Mouse (Mus musculus) cerebellum, adult 2 months (tissue): ENCODE data around the gene Gpd2. TPM values are rescaled to one million over a fixed set of nuclear protein-coding genes. Genes with fewer than 3 reads are reported as not detected.

Source experiments
- DNase-seq, 2 experiments: peaks; one replicate each; pipeline ENCODE4 v3.0.0; 2021
- H3K27ac ChIP-seq: fragments of 200-500 bp; 2 replicates; pipeline ENCODE4 v1.5.1; 2012; ENCODE audit warnings: low read length, control low read depth, inconsistent platforms; ENCODE audit not compliant: insufficient read depth
- H3K27me3 ChIP-seq: fragments of 200-500 bp; 2 replicates; pipeline ENCODE4 v1.6.1; 2012; ENCODE audit warnings: inconsistent platforms, mild to moderate bottlenecking, low read length, moderate library complexity; ENCODE audit not compliant: control insufficient read depth, insufficient read depth
- H3K4me1 ChIP-seq: fragments of 200-500 bp; 2 replicates; pipeline ENCODE4 v1.6.1; 2011; ENCODE audit warnings: low read length; ENCODE audit not compliant: control insufficient read depth, insufficient read depth
- H3K4me3 ChIP-seq: fragments of 200-500 bp; replicated peaks from 2 replicates; pipeline ENCODE3; 2011; ENCODE audit warnings: mild to moderate bottlenecking, low read depth, low read length, control low read depth; ENCODE audit not compliant: insufficient read depth
- CTCF ChIP-seq: fragments of 200-500 bp; IDR thresholded peaks from 2 replicates; pipeline ENCODE4 v1.5.1; 2011; ENCODE audit warnings: low read depth, mild to moderate bottlenecking, control low read depth, low read length, moderate library complexity, borderline replicate concordance; ENCODE audit not compliant: insufficient read depth
- POLR2A ChIP-seq: fragments of 200-500 bp; IDR thresholded peaks from 2 replicates; pipeline ENCODE4 v1.6.1; 2011; ENCODE audit warnings: low read length, control low read depth, borderline replicate concordance; ENCODE audit not compliant: insufficient read depth
- WGBS: fragments of 180-500 bp; shearing (Covaris S2); methylation state at CpG from one replicate; pipeline ENCODE4 v1.1.7; 2018; 5-methylcytosine and 5-hydroxymethylcytosine counted together
- polyA plus RNA-seq: library from polyadenylated mRNA; depleted of rRNA; stranded (reverse); fragments of >200 nt; gene quantifications from 2 replicates; pipeline ENCODE4 v1.2.3, GENCODE M21; 2012; rRNA removed

The Gpd2 gene
- 38.1 and 38.5 TPM in 2 replicates for polyA plus RNA-seq

DNA sequence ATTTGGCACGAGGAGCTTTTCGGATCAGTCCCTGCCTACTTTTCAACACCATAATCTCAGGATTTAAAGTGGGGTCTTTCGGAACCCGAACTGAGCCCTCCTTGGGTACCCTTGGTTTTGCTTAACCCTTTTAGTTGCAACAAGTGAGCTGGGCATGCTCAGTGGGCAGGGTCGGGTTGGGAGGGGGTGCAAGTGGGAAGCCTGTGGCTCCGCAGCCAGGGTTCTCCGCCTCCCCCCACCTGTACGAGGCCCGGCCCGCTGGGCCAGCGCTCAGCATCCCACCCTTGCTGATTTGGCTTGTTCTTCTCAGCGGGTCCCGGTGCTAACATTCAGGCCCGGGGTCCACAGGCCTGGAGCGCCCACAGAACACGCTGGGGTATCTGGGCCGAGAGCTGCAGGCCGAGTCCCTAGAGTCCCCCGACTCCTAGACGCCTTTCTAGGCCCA, at the start of gene Gpd2:
Gene Gpd2 (plus strand): TSS at position 161 of the 445 bp plus-strand sequence.
- H3K4me3 ChIP-seq = peak within 1 kb of the TSS; percentile 96
- H3K4me1 ChIP-seq = 0 out of 2 replicates have a peak, but pooled peaks cover 3% of the 10 kb centered on the region
- DNase-seq = no peak
- H3K27ac ChIP-seq = peak within 1 kb of the TSS; percentile 88
- WGBS = 5% methylated on average over 20 of the region's 20 CpGs
- H3K27me3 ChIP-seq = no peaks in the 10 kb centered on the region
- TF ChIP-seq POLR2A (no peak), CTCF (no peak)

DNA sequence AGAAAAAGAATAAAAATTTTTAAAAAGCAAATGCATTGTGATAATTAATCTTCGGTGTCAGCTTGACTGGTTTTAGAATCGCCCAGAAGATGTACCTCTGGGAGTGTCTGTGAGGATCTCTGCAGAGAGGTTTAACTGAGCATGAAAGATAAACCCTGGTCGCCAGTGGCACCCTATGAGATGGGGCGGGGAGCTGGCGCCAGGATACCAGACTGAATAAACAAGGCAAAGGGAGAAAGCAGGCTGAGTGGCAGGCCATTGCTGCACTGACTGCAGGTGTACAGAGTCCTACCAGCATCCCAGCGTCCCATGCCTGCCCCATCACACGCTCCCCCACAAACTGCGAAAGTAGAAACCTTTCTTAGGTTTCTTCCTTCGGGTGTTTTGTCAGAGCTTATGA, 49.2 kb upstream of the Gpd2 start:
- H3K4me3 ChIP-seq = no peak overlapping the region
- no peaks in the 10 kb centered on the region for H3K27me3 ChIP-seq
- no peak for TF ChIP-seq CTCF
- no peak for TF ChIP-seq POLR2A
- peak in 1 of 2 experiments; percentile 6 for DNase-seq
- WGBS = 59% methylated on average over 9 of the region's 9 CpGs
- no peak overlapping the region for H3K27ac ChIP-seq
- no peaks in the 10 kb centered on the region for H3K4me1 ChIP-seq

DNA sequence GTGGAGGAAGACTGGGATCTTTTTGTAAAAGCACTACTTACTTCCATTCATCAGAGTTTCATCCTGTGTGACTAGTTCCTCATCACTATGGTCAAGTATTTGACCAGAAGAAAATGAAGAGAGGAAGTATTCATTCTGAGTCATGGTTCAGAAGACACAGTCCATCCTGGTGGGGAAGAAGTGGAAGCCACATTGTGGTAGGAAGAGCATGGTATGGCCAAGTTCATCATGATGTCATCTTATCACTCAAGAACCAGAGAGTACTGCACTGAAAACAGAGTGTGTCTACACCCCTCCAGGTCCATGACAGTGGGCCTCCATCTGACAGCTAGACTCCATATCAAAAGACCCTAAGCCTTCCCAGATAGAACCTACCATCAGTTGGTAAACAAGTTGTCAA, 46.6 kb upstream of the Gpd2 start:
- no peak for DNase-seq
- no peaks in the 10 kb centered on the region for H3K27me3 ChIP-seq
- H3K4me3 ChIP-seq = no peak overlapping the region
- TF ChIP-seq POLR2A (no peak), CTCF (no peak)
- H3K4me1 ChIP-seq = no peaks in the 10 kb centered on the region
- H3K27ac ChIP-seq = no peak overlapping the region

DNA sequence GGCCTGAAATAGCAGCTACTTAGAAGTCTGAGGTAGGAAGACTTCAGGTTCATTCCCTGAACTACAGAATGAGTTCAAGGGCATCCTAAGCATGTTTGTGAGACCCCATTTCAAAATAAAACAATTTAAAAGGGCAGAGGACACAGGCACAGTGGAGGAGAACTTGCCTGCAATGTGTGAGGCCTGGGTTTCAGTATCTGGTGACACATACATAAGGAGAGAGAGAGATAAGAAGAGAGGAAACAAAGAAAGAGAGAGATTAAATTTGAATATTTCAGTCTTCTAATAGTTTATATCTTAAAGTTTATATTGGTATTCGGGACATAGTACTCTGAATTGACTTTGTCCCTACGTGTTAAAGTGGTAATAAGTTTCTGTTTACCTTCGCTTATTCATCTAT, 38.4 kb upstream of the Gpd2 start:
- Histone ChIP-seq H3K4me1 (no peaks in the 10 kb centered on the region), H3K4me3 (no peak overlapping the region), H3K27ac (no peak overlapping the region), H3K27me3 (no peaks in the 10 kb centered on the region)
- no peak for TF ChIP-seq CTCF
- no peak for TF ChIP-seq POLR2A
- WGBS = 95% methylated on average over 3 of the region's 3 CpGs
- no peak for DNase-seq

DNA sequence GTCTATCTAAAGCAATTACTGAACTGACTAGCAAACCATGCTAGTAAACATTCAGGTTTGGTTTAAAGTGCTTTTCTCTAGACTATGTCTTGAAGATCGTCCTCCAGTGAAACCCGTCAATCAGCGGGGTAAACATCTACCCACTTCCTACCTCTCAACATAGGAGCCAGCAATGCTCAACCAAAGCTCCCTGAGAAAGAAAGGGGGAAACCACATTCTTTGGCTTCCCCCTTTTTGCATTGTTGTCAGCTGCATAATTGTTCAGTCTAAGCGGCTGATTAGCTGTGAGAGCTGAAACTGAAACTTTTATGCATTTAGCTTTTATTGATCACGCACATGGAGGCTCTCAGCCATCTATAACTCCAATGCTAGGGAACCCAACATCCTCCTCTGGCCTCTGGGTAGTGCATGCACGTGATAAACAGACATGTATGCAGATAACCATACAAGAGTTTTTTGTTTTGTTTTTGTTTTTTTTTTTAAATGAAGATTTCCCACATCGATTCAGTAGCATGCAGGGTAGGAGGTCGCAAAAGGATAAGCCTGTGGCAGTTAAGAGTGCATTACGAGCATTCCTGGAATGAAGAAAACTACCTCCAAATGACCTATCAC, 28.9 kb upstream of the Gpd2 start:
- 93% methylated on average over 9 of the region's 9 CpGs for WGBS
- DNase-seq = no peak
- Histone ChIP-seq H3K4me3 (no peak overlapping the region), H3K27ac (no peak overlapping the region), H3K4me1 (no peaks in the 10 kb centered on the region), H3K27me3 (no peaks in the 10 kb centered on the region)
- no peak for TF ChIP-seq CTCF
- no peak for TF ChIP-seq POLR2A

DNA sequence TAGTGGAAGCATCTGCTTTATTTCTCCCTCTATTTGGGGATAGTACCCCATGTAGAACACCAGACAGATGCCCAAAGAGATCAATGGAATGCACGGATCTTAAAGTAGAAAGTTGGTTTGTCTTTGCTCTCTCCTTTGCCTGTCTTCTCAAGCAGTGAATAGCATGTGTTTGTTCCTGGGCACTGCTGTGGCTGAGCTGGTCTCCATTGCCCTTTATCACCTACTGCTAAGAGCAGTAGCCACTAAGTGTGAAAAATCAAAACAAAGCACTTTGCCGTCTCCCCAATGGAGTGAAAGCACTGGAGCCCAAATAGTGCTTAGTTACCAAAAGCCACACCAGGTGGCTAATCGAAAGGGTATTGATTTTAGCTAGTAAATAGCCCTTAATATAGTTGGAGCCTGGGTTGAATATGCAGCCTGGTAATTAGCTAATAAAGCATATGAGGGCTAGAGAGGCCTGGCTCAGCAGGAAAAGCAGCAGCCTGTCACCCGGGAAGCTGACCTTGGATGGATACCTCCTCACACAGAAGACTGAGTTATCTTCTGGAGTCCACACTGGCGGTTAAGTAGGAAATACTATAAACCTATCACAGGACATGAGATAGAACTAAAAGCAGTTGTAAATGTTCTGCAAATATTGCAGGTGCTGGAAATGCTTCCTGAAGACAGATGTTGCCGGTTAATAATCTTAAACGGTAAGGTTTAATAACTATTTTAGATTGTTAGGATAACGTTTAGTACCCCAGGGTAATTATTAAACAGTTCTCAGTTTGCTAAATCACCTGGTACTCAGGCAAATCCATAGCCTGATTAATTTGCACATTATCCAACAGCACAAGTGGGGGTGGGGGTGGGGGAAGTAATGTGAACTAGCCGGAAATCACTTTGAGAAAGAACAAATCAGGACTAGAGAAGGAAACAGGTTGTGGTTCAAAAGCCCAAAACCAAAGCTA, 26.1 kb upstream of the Gpd2 start:
- DNase-seq = no peak
- no peaks in the 10 kb centered on the region for H3K27me3 ChIP-seq
- no peak overlapping the region for H3K27ac ChIP-seq
- WGBS = 77% methylated on average over 9 of the region's 9 CpGs
- no peak overlapping the region for H3K4me3 ChIP-seq
- H3K4me1 ChIP-seq = no peaks in the 10 kb centered on the region
- no peak for TF ChIP-seq CTCF
- no peak for TF ChIP-seq POLR2A

DNA sequence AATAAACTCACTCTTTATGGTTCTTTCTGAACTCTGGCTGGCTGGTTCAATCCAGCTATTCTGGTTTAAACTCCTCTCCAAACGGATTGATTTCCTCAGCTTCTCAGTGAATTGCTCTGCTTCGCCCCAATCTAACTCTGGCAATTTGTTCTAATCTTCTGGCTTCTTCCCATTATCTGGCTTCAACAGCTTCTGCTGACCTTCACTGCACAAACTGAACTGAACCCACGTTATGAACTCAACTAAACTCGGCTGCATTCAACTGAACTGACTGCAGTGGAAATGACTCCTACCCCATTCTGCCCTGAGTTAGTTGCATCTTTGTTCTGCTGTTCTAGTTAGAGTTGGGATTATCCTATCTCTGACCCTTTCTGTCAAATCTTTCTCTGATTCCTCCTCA, 24.1 kb upstream of the Gpd2 start:
- TF ChIP-seq CTCF (no peak), POLR2A (no peak)
- Histone ChIP-seq H3K27me3 (no peaks in the 10 kb centered on the region), H3K4me1 (no peaks in the 10 kb centered on the region), H3K27ac (no peak overlapping the region), H3K4me3 (no peak overlapping the region)
- WGBS = 90% methylated on average over 4 of the region's 4 CpGs
- no peak for DNase-seq
